Mouse (Mus musculus) embryonic facial prominence, embryonic 11.5 days (tissue): ENCODE measurements around the gene Ifit3b. TPM values are rescaled to one million over a fixed set of nuclear protein-coding genes. Genes with fewer than 3 reads are reported as not detected.

Source experiments
- polyA plus RNA-seq: library from polyadenylated mRNA; unstranded; fragments of >200 nt; fragmentation: Nextera tagmentation; extraction: Ambion mirVana; gene quantifications from 2 replicates; pipeline ENCODE4 v1.2.1, GENCODE M21; 2014

Ifit3b gene
- polyA plus RNA-seq, 1 experiment from 2014 or later, result not detected

Other genes starting within 250 kb of the Ifit3b start
- 1.1 and 2.3 TPM in 2 replicates for gene Ch25h, start 132.8 kb upstream of the Ifit3b start, polyA plus RNA-seq
- gene Lipa, start 80.5 kb upstream of the Ifit3b start, polyA plus RNA-seq, result 34.8 and 35.6 TPM in 2 replicates
- gene Ifit2, start 57.3 kb upstream of the Ifit3b start, polyA plus RNA-seq, result 12.2 and 12.5 TPM in 2 replicates
- gene Ifit3, start 24.4 kb upstream of the Ifit3b start, polyA plus RNA-seq, result 0.20 and 0.49 TPM in 2 replicates
- 0.33 TPM in 1 of 2 replicates, not detected in the other for gene Ifit1bl1, start 6.0 kb upstream of the Ifit3b start, polyA plus RNA-seq
- 0.08 and 0.20 TPM in 2 replicates for gene Ifit1bl2, start 32.8 kb downstream of the Ifit3b start, polyA plus RNA-seq
- gene Ifit1, start 32.9 kb downstream of the Ifit3b start, polyA plus RNA-seq, result 0.29 and 0.40 TPM in 2 replicates
- 1.1 and 1.4 TPM in 2 replicates for gene Slc16a12, start 139.3 kb downstream of the Ifit3b start, polyA plus RNA-seq